Mouse (Mus musculus) G1E (cell line): ENCODE results near the gene Ugcg. TPM values are rescaled to one million over a fixed set of nuclear protein-coding genes. Genes with fewer than 3 reads are reported as not detected.

Experiments
- ATAC-seq: 2 replicates; pipeline ENCODE4 v1.8.0; 2016; ENCODE audit warnings: mild to moderate bottlenecking; ENCODE audit not compliant: insufficient number of reproducible peaks, poor library complexity, low FRiP score, severe bottlenecking; ENCODE audit errors: extremely low read depth
- DNase-seq: peaks from one replicate; pipeline ENCODE4 v3.0.0; 2012; ENCODE audit warnings: low spot score
- H3K27me3 ChIP-seq: 2 replicates; pipeline ENCODE4 v1.6.1; 2012; ENCODE audit warnings: mild to moderate bottlenecking, low read length, inconsistent platforms; ENCODE audit not compliant: insufficient read depth
- H3K36me3 ChIP-seq: replicated peaks from 2 replicates; pipeline ENCODE3; 2012; ENCODE audit warnings: mild to moderate bottlenecking, inconsistent platforms
- H3K4me1 ChIP-seq: 2 replicates; pipeline ENCODE4 v1.6.1; 2012; ENCODE audit warnings: low read depth, low read length, inconsistent platforms, mixed read lengths; ENCODE audit not compliant: insufficient read depth
- H3K4me3 ChIP-seq: 2 replicates; pipeline ENCODE4 v1.5.1; 2012; ENCODE audit warnings: low read depth, mild to moderate bottlenecking, inconsistent platforms, low read length, moderate library complexity, mixed read lengths
- H3K9me3 ChIP-seq: replicated peaks from 2 replicates; pipeline ENCODE4 v1.6.1; 2012; ENCODE audit warnings: inconsistent platforms
- CTCF ChIP-seq: IDR thresholded peaks from 2 replicates; pipeline ENCODE4 v1.5.1; 2012; ENCODE audit warnings: low read depth, low read length, inconsistent platforms, mixed read lengths
- GATA1 ChIP-seq: IDR thresholded peaks from 2 replicates; pipeline ENCODE4 v1.6.1; 2012; ENCODE audit warnings: borderline replicate concordance, low read length, inconsistent platforms, mixed read lengths
- GATA2 ChIP-seq: IDR thresholded peaks from 2 replicates; pipeline ENCODE4 v1.6.1; 2012; ENCODE audit warnings: low read depth, low read length, inconsistent platforms, borderline replicate concordance
- POLR2AphosphoS5 ChIP-seq: IDR thresholded peaks from 2 replicates; pipeline ENCODE4 v1.6.1; 2012; ENCODE audit warnings: low read depth, low read length, inconsistent platforms; ENCODE audit not compliant: insufficient replicate concordance
- TAL1 ChIP-seq: conservative IDR thresholded peaks from 2 replicates; pipeline ENCODE4 v1.6.1; 2012; ENCODE audit warnings: low read depth, low read length, inconsistent platforms, mixed read lengths
- polyA plus RNA-seq: library from polyadenylated mRNA; stranded (reverse); fragments of >175 nt; gene quantifications from 2 replicates; pipeline ENCODE4 v1.2.3, GENCODE M21; 2012
- total RNA-seq, 2 experiments: library from RNA; stranded (forward) in 1 of 2; stranded (reverse) in 1 of 2; fragments of 200-1000 nt in 1 of 2; fragments of >200 nt in 1 of 2; fragmentation: Nextera tagmentation in 1 of 2; gene quantifications; 2 replicates each; pipeline ENCODE4 v1.2.3; 2014 to 2017

Ugcg gene
- total and polyA plus RNA-seq, 3 experiments = 142 to 622 (median 382) TPM

GRCm38 (mm10) chr4:59239312-59239728, 50.3 kb downstream of the Ugcg start:
- no peak overlapping the region for H3K4me3 ChIP-seq
- peaks cover 68% of the 10 kb centered on the region for H3K4me1 ChIP-seq
- no peak for TF ChIP-seq GATA2
- no peak for TF ChIP-seq GATA1
- TF ChIP-seq POLR2AphosphoS5 = no peak
- TF ChIP-seq CTCF = no peak
- TF ChIP-seq TAL1 = no peak
- no peak for DNase-seq
- H3K9me3 ChIP-seq = no peaks in the 10 kb centered on the region
- no peaks in the 10 kb centered on the region for H3K36me3 ChIP-seq
- ATAC-seq = no peak
- H3K27me3 ChIP-seq = no peaks in the 10 kb centered on the region

DNA sequence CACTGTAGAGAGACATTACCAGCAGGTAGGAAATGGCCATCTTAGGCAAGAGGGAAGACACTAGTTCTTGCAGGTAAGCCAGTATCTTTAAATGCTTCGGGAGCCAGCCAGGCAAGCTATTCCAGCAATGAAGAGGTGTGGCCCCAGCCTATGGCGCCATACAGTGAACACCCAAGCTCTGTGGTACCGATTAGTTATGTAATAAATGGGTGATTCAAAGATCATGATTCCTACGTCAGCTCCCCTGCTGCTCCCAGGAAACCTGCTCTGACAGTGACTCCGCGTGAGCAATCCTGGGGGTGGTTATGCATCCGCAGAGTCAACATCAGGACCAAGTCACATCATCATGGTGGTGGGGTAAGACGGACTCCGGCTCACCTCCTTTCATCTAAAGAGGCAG, 51.1 kb downstream of the Ugcg start:
- DNase-seq = no peak
- Histone ChIP-seq H3K4me1 (peaks cover 64% of the 10 kb centered on the region), H3K9me3 (no peaks in the 10 kb centered on the region)

DNA sequence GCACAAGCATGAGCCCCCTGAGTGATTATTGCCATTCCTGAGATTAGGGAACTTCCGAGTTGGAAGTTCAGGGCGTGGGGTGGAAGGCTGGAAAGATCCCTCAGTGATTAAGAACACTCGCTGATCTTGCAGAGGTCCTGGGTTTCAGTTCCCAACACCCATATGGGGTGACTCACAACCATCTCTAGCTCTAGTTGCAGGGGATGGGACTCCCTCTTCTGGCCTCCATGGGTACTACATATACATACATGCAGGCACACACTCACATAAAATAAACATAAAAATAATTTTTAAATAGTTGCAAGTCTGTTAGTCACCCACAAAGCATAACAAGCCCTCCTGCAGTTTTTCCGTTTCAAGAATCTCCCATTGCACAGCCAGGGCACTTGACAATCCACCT, 52.0 kb downstream of the Ugcg start:
- H3K27me3 ChIP-seq = no peaks in the 10 kb centered on the region
- no peaks in the 10 kb centered on the region for H3K36me3 ChIP-seq
- no peak for ATAC-seq
- peaks cover 71% of the 10 kb centered on the region for H3K4me1 ChIP-seq
- no peaks in the 10 kb centered on the region for H3K9me3 ChIP-seq
- no peak for DNase-seq
- TF ChIP-seq POLR2AphosphoS5 (no peak), TAL1 (no peak), GATA2 (no peak), CTCF (no peak), GATA1 (no peak)
- H3K4me3 ChIP-seq = no peak overlapping the region

More for the DNA sequence above, 51.1 kb downstream of the Ugcg start:
- TF ChIP-seq TAL1 = no peak
- TF ChIP-seq GATA1 = no peak
- TF ChIP-seq CTCF = no peak
- TF ChIP-seq GATA2 = no peak
- no peak for TF ChIP-seq POLR2AphosphoS5
- no peak for ATAC-seq
- no peak overlapping the region for H3K4me3 ChIP-seq
- no peaks in the 10 kb centered on the region for H3K27me3 ChIP-seq
- H3K36me3 ChIP-seq = no peaks in the 10 kb centered on the region

- TF ChIP-seq GATA1 = no peak
- no peak for TF ChIP-seq POLR2AphosphoS5
- TF ChIP-seq TAL1 = no peak
- TF ChIP-seq CTCF = no peak
- no peak for TF ChIP-seq GATA2
- ATAC-seq (no peak), DNase-seq (no peak)
- Histone ChIP-seq H3K36me3 (no peaks in the 10 kb centered on the region), H3K4me1 (peaks cover 79% of the 10 kb centered on the region), H3K4me3 (no peak overlapping the region), H3K9me3 (no peaks in the 10 kb centered on the region), H3K27me3 (no peaks in the 10 kb centered on the region)
These were observed 53.2 kb downstream of the Ugcg start for GRCm38 (mm10) chr4:59242221-59242620.

DNA sequence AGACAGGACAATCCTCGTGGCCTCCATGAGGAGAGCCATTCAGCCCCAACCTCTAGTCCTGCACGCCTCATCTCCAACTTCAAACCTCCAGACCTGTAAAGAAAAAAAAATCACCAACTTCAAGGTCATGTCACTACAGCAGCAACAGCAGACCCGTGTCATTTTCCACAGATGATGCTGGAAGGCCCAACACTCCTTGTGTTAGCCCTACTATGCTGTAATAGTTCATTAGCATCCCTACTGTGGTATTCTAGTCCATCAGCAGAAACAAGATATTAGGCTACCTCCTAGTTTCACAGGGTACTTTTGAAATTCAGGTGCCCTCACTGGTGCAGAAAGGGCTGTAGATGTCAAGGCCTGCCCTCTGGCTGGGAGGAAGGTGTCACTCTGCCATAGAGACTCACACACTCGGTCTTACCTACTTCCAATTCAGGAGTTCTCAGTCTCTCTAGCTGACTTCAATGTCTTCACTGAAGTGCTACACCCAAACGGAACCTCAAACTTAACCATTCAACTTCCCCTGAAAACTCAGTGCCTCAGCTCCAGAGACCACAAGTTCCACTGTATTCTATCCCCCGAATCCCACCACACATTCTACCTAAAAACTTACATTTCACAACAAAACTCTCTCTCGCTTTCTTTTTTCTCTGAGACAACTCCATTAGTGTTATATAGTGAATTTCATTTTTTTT, 54.9 kb downstream of the Ugcg start:
- DNase-seq (no peak), ATAC-seq (no peak)
- H3K9me3 ChIP-seq = no peaks in the 10 kb centered on the region
- H3K4me1 ChIP-seq = peaks cover 83% of the 10 kb centered on the region
- H3K4me3 ChIP-seq = peak overlapping the region; percentile 5; the same call in 1 of the 2 replicates
- TF ChIP-seq GATA1 (no peak), CTCF (no peak), TAL1 (no peak)
- H3K36me3 ChIP-seq = no peaks in the 10 kb centered on the region
- H3K27me3 ChIP-seq = no peaks in the 10 kb centered on the region

- TF ChIP-seq GATA1 (no peak), TAL1 (peak; percentile 75)
- Histone ChIP-seq H3K9me3 (no peaks in the 10 kb centered on the region), H3K4me3 (peak overlapping the region; percentile 45; the same call in 1 of the 2 replicates), H3K4me1 (peaks cover 78% of the 10 kb centered on the region), H3K27me3 (no peaks in the 10 kb centered on the region), H3K36me3 (no peaks in the 10 kb centered on the region)
- peak; percentile 67 for DNase-seq
- peak; percentile 79 for ATAC-seq
These were observed 55.9 kb downstream of the Ugcg start for GRCm38 (mm10) chr4:59244791-59245555.
